Comparison of ENCODE assay signal across 20 mouse cellular contexts in genomic region chr10:95670781-95671780, GRCm38 (mm10). TPM values are rescaled to one million over a fixed set of nuclear protein-coding genes. Genes with fewer than 3 reads are reported as not detected.
DNase-seq lines count a peak whose midpoint lies in the region; ATAC-seq and TF ChIP-seq lines count a peak whose summit lies in the region.
"Had no signal": no experiment of that assay in that cellular context is flagged by ENCODE, and none has a peak within 500 bp of the region (broad histone marks: within the 10 kb centered on the region; RNA-seq: fewer than 3 reads in every experiment).

No protein-coding gene starts in this region.

- TF ChIP-seq CTCF in liver, postnatal 0 days (IDR thresholded peaks at IDR 0.05; ENCODE audit: low read depth) = no peak

- H3K4me1 ChIP-seq in heart, embryonic 10.5 days = peaks cover 4% of the 10 kb centered on the region; the same call in 1 of the 2 replicates
- H3K4me1 ChIP-seq in liver, postnatal 0 days (ENCODE audit: insufficient read depth) = no peaks in the 10 kb centered on the region
- H3K4me1 ChIP-seq: forebrain, embryonic 13.5 days; intestine, embryonic 15.5 days had no signal

- TF ChIP-seq EP300 in liver, postnatal 0 days (IDR thresholded peaks at IDR 0.05; ENCODE audit: low read depth) = no peak

- peak; percentile 58 for DNase-seq in heart, embryonic 10.5 days (ENCODE audit: low spot score)
- DNase-seq in heart, postnatal 36 days = no peak
- DNase-seq in 3T3-L1 (ENCODE audit: low read depth, low spot score) = peak; percentile 76
- peak; percentile 69 for DNase-seq in NIH3T3 (ENCODE audit: low read depth)
- no peak for DNase-seq in cerebellum, adult 9-10 months
- no peak for DNase-seq in liver, postnatal 0 days
- DNase-seq: adrenal gland, postnatal 36 days; cerebellum, adult 11 months; kidney, postnatal 25 days; lung, embryonic 14.5 days; thymus, postnatal 14 days had no signal

- 85% methylated on average over 21 of the region's 21 CpGs for WGBS in heart, embryonic 10.5 days
- WGBS in liver, postnatal 0 days (ENCODE audit: insufficient replicate concordance) = 78% methylated on average over 21 of the region's 21 CpGs

- no peaks in the 10 kb centered on the region for H3K27me3 ChIP-seq in heart, embryonic 10.5 days (ENCODE audit: insufficient read depth, poor library complexity, severe bottlenecking)
- H3K27me3 ChIP-seq in myocyte (ENCODE audit: control insufficient read depth, insufficient read depth, insufficient read length) = no peaks in the 10 kb centered on the region
- H3K27me3 ChIP-seq in liver, postnatal 0 days (ENCODE audit: insufficient read depth, low read length) = no peaks in the 10 kb centered on the region
- H3K27me3 ChIP-seq: embryonic facial prominence, embryonic 13.5 days; forebrain, embryonic 13.5 days; intestine, embryonic 15.5 days had no signal

- H3K4me2 ChIP-seq in myocyte (ENCODE audit: low read depth) = peak overlapping the region; percentile 7
- H3K4me2 ChIP-seq in liver, postnatal 0 days (ENCODE audit: low read depth, low read length) = no peak overlapping the region
- H3K4me2 ChIP-seq: forebrain, embryonic 13.5 days; intestine, embryonic 15.5 days; lung, embryonic 14.5 days had no signal

- no peak for ATAC-seq in liver, postnatal 0 days
- ATAC-seq: forebrain, embryonic 13.5 days; intestine, embryonic 15.5 days had no signal

- no peaks in the 10 kb centered on the region for H3K79me2 ChIP-seq in myocyte (ENCODE audit: control insufficient read depth, insufficient read depth)

- H3K9ac ChIP-seq in liver, postnatal 0 days (replicated peaks) = no peak overlapping the region
- H3K9ac ChIP-seq: embryonic facial prominence, embryonic 13.5 days; forebrain, embryonic 13.5 days; intestine, embryonic 15.5 days; lung, embryonic 14.5 days had no signal

- no peaks in the 10 kb centered on the region for H3K36me3 ChIP-seq in heart, embryonic 10.5 days
- H3K36me3 ChIP-seq in myocyte (ENCODE audit: control insufficient read depth, insufficient read depth) = no peaks in the 10 kb centered on the region
- no peaks in the 10 kb centered on the region for H3K36me3 ChIP-seq in liver, postnatal 0 days (replicated peaks; ENCODE audit: insufficient read depth, low read length)
- H3K36me3 ChIP-seq: embryonic facial prominence, embryonic 13.5 days; intestine, embryonic 15.5 days had no signal

- H3K4me3 ChIP-seq in heart, embryonic 10.5 days = no peak overlapping the region
- no peak overlapping the region for H3K4me3 ChIP-seq in myocyte
- no peak overlapping the region for H3K4me3 ChIP-seq in liver, postnatal 0 days (ENCODE audit: low read depth, low read length)
- H3K4me3 ChIP-seq: embryonic facial prominence, embryonic 13.5 days; forebrain, embryonic 13.5 days; intestine, embryonic 15.5 days had no signal

- intact Hi-C loops in heart, postnatal 36 days (cut with DNase I) = no loop called here

- no peak overlapping the region for H3K27ac ChIP-seq in heart, embryonic 10.5 days
- no peak overlapping the region for H3K27ac ChIP-seq in liver, postnatal 0 days (ENCODE audit: low read depth)
- H3K27ac ChIP-seq: forebrain, embryonic 13.5 days; intestine, embryonic 15.5 days had no signal

- H3K9me3 ChIP-seq in heart, embryonic 10.5 days = no peaks in the 10 kb centered on the region
- no peaks in the 10 kb centered on the region for H3K9me3 ChIP-seq in liver, postnatal 0 days (ENCODE audit: low read length)
- H3K9me3 ChIP-seq: forebrain, embryonic 13.5 days; intestine, embryonic 15.5 days had no signal

- no peak overlapping the region for H3ac ChIP-seq in myocyte (ENCODE audit: control insufficient read depth, insufficient read length)

- no peak for TF ChIP-seq POLR2A in myocyte (IDR thresholded peaks at IDR 0.05; ENCODE audit: insufficient read length, low read depth)

TF ChIP-seq in myocyte, 11 proteins besides CTCF, POLR2A, EP300 and RAD21:
- TF ChIP-seq TCF12 (IDR thresholded peaks at IDR 0.05; ENCODE audit: insufficient read depth, poor library complexity, severe bottlenecking) = no peak
- no peak for TF ChIP-seq E2F4 (IDR thresholded peaks at IDR 0.05; ENCODE audit: insufficient read depth)
- TF ChIP-seq USF1 (IDR thresholded peaks at IDR 0.05; ENCODE audit: low read depth) = no peak
- no peak for TF ChIP-seq MYOG (IDR thresholded peaks at IDR 0.05; ENCODE audit: control insufficient read depth in 1 of 3, insufficient read depth in 1 of 3, insufficient read length in 2 of 3, low read depth in 2 of 3)
- no peak for TF ChIP-seq MAX (IDR thresholded peaks at IDR 0.05; ENCODE audit: low read depth)
- TF ChIP-seq CEBPB (IDR thresholded peaks at IDR 0.05; ENCODE audit: insufficient read depth, poor library complexity, severe bottlenecking) = no peak
- no peak for TF ChIP-seq POLR2AphosphoS2 (IDR thresholded peaks at IDR 0.05; ENCODE audit: insufficient read length, low read depth)
- TF ChIP-seq MYOD1 (IDR thresholded peaks at IDR 0.05; ENCODE audit: control insufficient read depth in 1 of 3, insufficient read length in 2 of 3, low read depth in 2 of 3) = peak in 1 of 3 experiments; percentile 17
TF ChIP-seq in myocyte: peak in this region for 1.

RNA-seq across cellular contexts. Expression of gene Anapc15-ps, which starts 2.2 kb away (rescaled TPM):
- polyA plus RNA-seq in heart, embryonic 10.5 days (2016; fragmentation: Nextera tagmentation; extraction: Ambion mirVana) = not detected in 2 replicates
- total RNA-seq in heart, postnatal 36 days (2021) = not detected
- 0.37 TPM for polyA plus RNA-seq in myocyte (2012; fragmentation: generic; extraction: Trizol)
- polyA plus RNA-seq in liver, postnatal 0 days (2015; fragmentation: Nextera tagmentation; extraction: Ambion mirVana) = not detected in 2 replicates
- total RNA-seq: adrenal gland, postnatal 36 days; heart, adult 8-10 months; hematopoietic stem cell, adult 5-6 weeks; layer of hippocampus, postnatal 25 days had no signal
- polyA plus RNA-seq: embryonic facial prominence, embryonic 13.5 days; forebrain, embryonic 13.5 days; intestine, embryonic 15.5 days; limb, embryonic 14.5 days; lung, embryonic 14.5 days; neural tube, embryonic 14.5 days had no signal

Comparison
In these comparisons a context has a peak if more than half of its experiments do, and no peak if none do; other contexts are left out.
1. DNase-seq: peak in heart, embryonic 10.5 days (single experiment), 3T3-L1 (single experiment) and NIH3T3 (single experiment); none in heart, postnatal 36 days (0 of 2), cerebellum, adult 9-10 months (single experiment) and liver, postnatal 0 days (single experiment).